Mouse (Mus musculus) limb, embryonic 15.5 days (tissue): ENCODE results near the gene Pde10a. TPM values are rescaled to one million over a fixed set of nuclear protein-coding genes. Genes with fewer than 3 reads are reported as not detected.

Experiments used
- ATAC-seq: fragments of 200-750 bp; cut with Nextera tagmentation; 2 replicates; pipeline ENCODE4 v1.8.0; 2017; ENCODE audit warnings: low read depth, moderate TSS enrichment; ENCODE audit not compliant: insufficient number of reproducible peaks, low FRiP score, low TSS enrichment
- H3K27ac ChIP-seq: fragments of 300-500 bp; sonication (generic); 2 replicates; pipeline ENCODE4 v1.5.1; 2015; ENCODE audit warnings: moderate library complexity, mild to moderate bottlenecking, inconsistent platforms
- H3K27me3 ChIP-seq: fragments of 300-500 bp; sonication (generic); 2 replicates; pipeline ENCODE4 v1.6.1; 2015; ENCODE audit warnings: inconsistent platforms
- H3K36me3 ChIP-seq: fragments of 300-500 bp; sonication (generic); 2 replicates; pipeline ENCODE4 v1.6.1; 2015; ENCODE audit warnings: inconsistent platforms
- H3K4me1 ChIP-seq: fragments of 300-500 bp; sonication (generic); 2 replicates; pipeline ENCODE4 v1.6.1; 2015; ENCODE audit warnings: inconsistent platforms
- H3K4me2 ChIP-seq: fragments of 300-500 bp; sonication (generic); 2 replicates; pipeline ENCODE4 v1.6.1; 2015; ENCODE audit warnings: mild to moderate bottlenecking, inconsistent platforms
- H3K4me3 ChIP-seq: fragments of 300-500 bp; sonication (generic); 2 replicates; pipeline ENCODE4 v1.5.1; 2015; ENCODE audit warnings: mild to moderate bottlenecking, inconsistent platforms
- H3K9ac ChIP-seq: fragments of 300-500 bp; sonication (generic); 2 replicates; pipeline ENCODE4 v1.6.1; 2015; ENCODE audit warnings: inconsistent platforms
- H3K9me3 ChIP-seq: fragments of 300-500 bp; sonication (generic); 2 replicates; pipeline ENCODE4 v1.6.1; 2016; ENCODE audit warnings: inconsistent platforms
- WGBS: fragments of 180-500 bp; shearing (Covaris S2); methylation state at CpG from one replicate; pipeline ENCODE4 v1.1.7; 2015; 5-methylcytosine and 5-hydroxymethylcytosine counted together
- polyA plus RNA-seq: library from polyadenylated mRNA; unstranded; fragments of >200 nt; fragmentation: Nextera tagmentation; extraction: Ambion mirVana; gene quantifications from 2 replicates; pipeline ENCODE4 v1.2.1, GENCODE M21; 2015

The Pde10a gene
- polyA plus RNA-seq, 1 experiment from 2014 or later: 3.1 TPM

DNA sequence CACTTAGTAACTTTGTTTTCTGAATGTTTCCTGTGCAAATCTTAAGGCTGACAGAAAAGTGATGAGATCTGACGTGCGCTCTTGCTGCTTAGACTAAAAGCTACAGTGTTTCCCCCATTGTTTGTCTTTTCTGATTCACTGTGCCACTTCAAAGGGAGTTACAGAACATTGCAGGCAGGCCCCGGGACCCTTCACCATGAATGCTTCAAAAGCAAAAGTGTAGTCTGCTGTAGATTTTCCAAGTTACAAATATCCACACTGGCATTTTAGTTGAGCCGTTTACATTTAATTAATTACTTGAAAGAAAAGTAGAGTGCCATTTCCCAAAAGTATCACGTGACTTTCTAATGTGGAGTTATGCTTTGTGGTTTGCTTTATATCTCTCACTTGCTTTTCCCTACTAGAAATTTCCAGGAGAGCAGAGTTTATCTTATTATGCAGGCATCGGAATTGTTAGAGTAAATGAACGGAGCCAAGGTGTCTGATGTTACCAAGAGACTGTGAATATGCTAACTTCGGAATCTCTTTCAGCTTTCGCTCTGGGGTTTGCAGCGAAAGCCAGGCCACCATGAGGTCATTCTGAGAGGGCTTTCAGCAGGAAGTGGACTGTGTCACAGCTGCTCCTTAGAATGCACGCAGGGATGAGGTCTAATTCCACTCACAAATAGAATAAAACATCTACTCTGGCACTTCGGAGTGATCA lies 447.1 kb downstream of the Pde10a start:
- Histone ChIP-seq H3K9ac (no peak overlapping the region), H3K9me3 (no peaks in the 10 kb centered on the region), H3K27me3 (no peaks in the 10 kb centered on the region), H3K36me3 (no peaks in the 10 kb centered on the region), H3K4me1 (no peaks in the 10 kb centered on the region), H3K27ac (no peak overlapping the region), H3K4me2 (no peak overlapping the region), H3K4me3 (no peak overlapping the region)
- ATAC-seq: no peak
- 54% methylated on average over 12 of the region's 12 CpGs for whole genome bisulfite sequencing

DNA sequence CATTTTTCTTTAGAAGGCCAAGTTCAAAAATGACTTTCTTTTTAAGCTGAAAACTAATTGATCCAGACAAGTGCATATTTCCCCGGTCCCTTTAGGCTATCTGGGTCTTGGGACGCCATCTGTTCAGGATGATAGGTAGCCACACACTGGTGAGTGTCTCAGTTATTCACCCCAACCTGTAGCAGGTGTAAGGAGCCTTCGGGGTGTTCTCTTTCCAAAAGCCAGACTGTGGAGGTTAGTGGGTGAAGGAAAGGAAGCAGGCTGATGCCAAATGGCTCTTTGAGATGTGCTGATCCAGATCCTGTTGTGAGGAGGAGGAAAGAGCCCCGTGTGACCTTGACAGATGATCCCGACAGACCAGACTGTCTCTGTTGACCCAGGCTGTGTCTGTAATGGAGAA lies 448.2 kb downstream of the Pde10a start:
- no peak for ATAC-seq
- no peaks in the 10 kb centered on the region for H3K36me3 ChIP-seq
- 67% methylated on average over 5 of the region's 5 CpGs for WGBS

DNA sequence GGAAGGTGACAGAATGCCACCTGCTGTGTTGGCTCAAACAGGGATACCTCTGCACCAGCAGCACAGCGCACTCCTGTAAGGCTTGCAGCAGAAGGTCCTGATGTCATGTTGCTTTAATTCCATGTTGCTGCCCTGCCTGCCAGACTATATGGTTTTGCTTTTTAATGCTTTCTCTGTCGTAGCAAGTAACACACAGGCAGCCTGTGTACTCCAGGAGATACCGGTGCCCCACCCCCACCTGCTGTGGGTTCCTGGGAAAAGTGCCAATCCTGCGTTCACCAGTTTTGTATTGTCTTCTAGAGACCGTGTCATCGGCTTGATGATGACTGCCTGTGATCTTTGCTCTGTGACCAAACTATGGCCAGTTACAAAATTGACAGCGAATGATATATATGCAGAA lies 449.3 kb downstream of the Pde10a start:
- Histone ChIP-seq H3K36me3 (0 out of 2 replicates have a peak, but pooled peaks cover under 1% of the 10 kb centered on the region), H3K27ac (no peak overlapping the region), H3K9ac (no peak overlapping the region), H3K9me3 (no peaks in the 10 kb centered on the region), H3K27me3 (no peaks in the 10 kb centered on the region), H3K4me2 (no peak overlapping the region), H3K4me3 (no peak overlapping the region), H3K4me1 (no peaks in the 10 kb centered on the region)
- no peak for ATAC-seq
- WGBS: 58% methylated on average over 7 of the region's 7 CpGs

More for the DNA sequence above, 448.2 kb downstream of the Pde10a start:
- Histone ChIP-seq H3K4me3 (no peak overlapping the region), H3K9me3 (no peaks in the 10 kb centered on the region), H3K27ac (no peak overlapping the region), H3K4me1 (no peaks in the 10 kb centered on the region), H3K27me3 (no peaks in the 10 kb centered on the region), H3K9ac (no peak overlapping the region), H3K4me2 (no peak overlapping the region)

DNA sequence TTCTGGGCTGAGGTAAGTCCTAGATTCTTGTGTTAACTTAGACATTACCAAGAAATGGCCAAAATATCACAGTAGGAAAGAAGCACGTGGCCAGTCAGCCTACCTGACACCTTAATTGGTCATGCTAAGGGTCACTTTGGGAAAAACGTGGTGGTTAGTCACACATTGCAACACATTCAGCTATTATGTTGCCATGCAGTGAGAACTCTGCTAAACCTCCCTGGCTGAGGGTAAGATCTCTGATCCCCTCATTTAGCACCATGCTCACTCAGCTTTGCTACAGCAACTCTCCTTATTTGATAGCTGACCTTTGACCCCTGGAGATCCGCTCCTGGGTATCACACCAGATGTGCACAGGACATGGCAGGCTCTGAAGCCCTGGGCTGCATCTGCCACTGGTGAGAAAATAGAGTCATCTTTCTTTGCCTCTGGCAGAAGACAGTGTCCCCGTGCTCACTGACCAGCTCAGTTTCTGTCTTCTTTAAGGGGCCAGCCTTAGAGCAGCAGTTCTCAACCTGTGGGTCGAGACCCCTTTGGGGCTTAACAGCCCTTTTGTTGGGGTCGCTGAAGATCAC lies 449.7 kb downstream of the Pde10a start:
- no peak overlapping the region for H3K9ac ChIP-seq
- H3K27me3 ChIP-seq: no peaks in the 10 kb centered on the region
- no peaks in the 10 kb centered on the region for H3K4me1 ChIP-seq
- 0 out of 2 replicates have a peak, but pooled peaks cover 2% of the 10 kb centered on the region for H3K36me3 ChIP-seq
- H3K27ac ChIP-seq: no peak overlapping the region
- ATAC-seq: no peak
- WGBS: 49% methylated on average over 6 of the region's 6 CpGs
- H3K4me2 ChIP-seq: no peak overlapping the region
- H3K9me3 ChIP-seq: no peaks in the 10 kb centered on the region
- H3K4me3 ChIP-seq: no peak overlapping the region

DNA sequence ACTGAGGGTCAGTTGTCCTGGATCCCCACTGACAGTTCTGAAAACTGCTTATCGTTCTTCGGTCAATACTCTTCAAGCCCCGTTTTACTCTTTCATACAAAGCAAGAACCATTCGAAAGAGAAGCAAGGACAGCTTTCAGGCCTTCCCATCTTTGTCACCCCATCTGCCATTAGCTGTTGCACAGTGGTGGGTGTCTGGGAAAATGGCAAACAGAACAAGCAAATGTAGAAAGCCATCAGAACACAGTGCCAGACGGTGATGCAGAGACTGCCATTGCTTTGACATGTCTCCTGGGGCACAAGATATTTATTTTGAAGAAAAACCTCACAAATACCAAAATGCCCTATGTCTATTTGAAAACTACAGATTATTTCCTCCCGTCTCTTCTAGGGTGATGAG lies 451.6 kb downstream of the Pde10a start:
- H3K9ac ChIP-seq: no peak overlapping the region
- no peaks in the 10 kb centered on the region for H3K4me1 ChIP-seq
- 0 out of 2 replicates have a peak, but pooled peaks cover 2% of the 10 kb centered on the region for H3K36me3 ChIP-seq
- no peak overlapping the region for H3K4me2 ChIP-seq
- ATAC-seq: no peak
- WGBS: 89% methylated on average over 6 of the region's 6 CpGs
- no peak overlapping the region for H3K4me3 ChIP-seq
- H3K9me3 ChIP-seq: no peaks in the 10 kb centered on the region
- no peak overlapping the region for H3K27ac ChIP-seq
- H3K27me3 ChIP-seq: no peaks in the 10 kb centered on the region

DNA sequence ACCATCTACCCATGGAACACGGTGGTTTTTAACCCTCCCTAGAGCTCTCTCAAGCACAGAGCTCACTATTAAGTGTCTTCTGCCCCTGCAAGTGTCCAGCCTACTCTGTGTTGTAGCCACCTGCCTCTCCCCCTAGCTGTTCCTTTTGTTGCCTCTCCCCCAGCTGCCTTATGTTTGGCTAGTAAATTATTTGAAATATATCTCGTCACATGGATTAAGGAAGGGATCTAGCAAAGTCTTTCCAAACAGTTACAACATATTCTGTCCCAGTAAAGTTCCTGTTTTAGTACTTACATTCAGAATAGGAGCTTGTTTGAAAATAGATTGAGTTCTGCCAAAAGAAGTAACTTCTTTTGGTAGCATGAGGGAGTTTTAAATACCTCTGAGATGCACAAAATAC lies 452.1 kb downstream of the Pde10a start:
- no peak overlapping the region for H3K4me3 ChIP-seq
- H3K9me3 ChIP-seq: no peaks in the 10 kb centered on the region
- no peaks in the 10 kb centered on the region for H3K27me3 ChIP-seq
- no peak overlapping the region for H3K9ac ChIP-seq
- no peak for ATAC-seq
- H3K36me3 ChIP-seq: 0 out of 2 replicates have a peak, but pooled peaks cover 2% of the 10 kb centered on the region
- H3K27ac ChIP-seq: no peak overlapping the region
- H3K4me1 ChIP-seq: no peaks in the 10 kb centered on the region
- 64% methylated on average over 2 of the region's 2 CpGs for WGBS
- H3K4me2 ChIP-seq: no peak overlapping the region

DNA sequence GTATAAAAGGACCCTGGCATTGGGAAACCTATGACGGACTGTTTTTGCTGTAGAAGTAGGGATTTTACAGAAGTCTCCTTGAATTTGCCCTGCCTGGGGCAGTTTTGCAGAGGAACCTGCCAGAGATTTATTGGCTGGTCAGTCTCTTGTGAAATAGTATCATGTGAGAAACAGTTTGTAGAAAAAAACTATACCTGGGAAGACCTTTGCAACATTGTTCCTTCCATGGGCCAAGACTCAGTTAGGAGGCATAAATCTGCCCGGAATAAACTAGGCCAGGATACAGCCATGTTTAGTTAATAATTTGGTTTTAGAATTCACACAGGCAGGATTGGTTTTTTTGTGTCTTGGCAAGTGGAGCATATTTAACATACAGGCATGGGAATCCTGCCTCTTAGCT lies 458.4 kb downstream of the Pde10a start:
- Histone ChIP-seq H3K36me3 (0 out of 2 replicates have a peak, but pooled peaks cover 2% of the 10 kb centered on the region), H3K4me2 (no peak overlapping the region), H3K4me1 (peaks cover 7% of the 10 kb centered on the region), H3K9ac (no peak overlapping the region), H3K4me3 (no peak overlapping the region), H3K27ac (no peak overlapping the region), H3K27me3 (no peaks in the 10 kb centered on the region), H3K9me3 (no peaks in the 10 kb centered on the region)
- 57% methylated on average over 2 of the region's 2 CpGs for WGBS
- ATAC-seq: no peak

- ATAC-seq: no peak
- Histone ChIP-seq H3K4me1 (peaks cover 7% of the 10 kb centered on the region), H3K27ac (no peak overlapping the region), H3K4me3 (no peak overlapping the region), H3K4me2 (no peak overlapping the region), H3K9ac (no peak overlapping the region), H3K36me3 (no peaks in the 10 kb centered on the region), H3K9me3 (no peaks in the 10 kb centered on the region), H3K27me3 (no peaks in the 10 kb centered on the region)
- 56% methylated on average over 5 of the region's 5 CpGs for WGBS
Observed at GRCm38 (mm10) chr17:8985714-8986113, 460.5 kb downstream of the Pde10a start.

DNA sequence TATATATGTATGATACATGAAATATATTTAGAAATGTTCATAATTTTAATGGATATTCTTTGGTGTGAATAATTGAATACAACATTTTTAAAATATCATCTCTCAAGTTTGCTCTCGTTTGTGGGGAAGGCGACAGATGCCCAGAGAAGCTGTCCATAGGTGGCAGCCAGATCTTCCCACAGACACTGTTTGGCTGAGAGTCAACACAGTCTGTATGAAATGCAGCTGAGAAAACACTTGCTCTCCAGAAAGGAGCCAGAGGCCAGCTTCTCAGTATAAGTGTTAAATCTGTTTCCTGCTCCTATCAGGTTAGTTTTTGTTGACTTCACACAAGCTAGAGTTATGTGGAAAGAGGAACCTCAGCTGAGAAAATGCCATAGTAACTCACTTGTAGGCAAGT lies 461.4 kb downstream of the Pde10a start:
- no peak for ATAC-seq
- no peaks in the 10 kb centered on the region for H3K36me3 ChIP-seq
- no peak overlapping the region for H3K27ac ChIP-seq
- H3K9ac ChIP-seq: no peak overlapping the region
- H3K4me2 ChIP-seq: no peak overlapping the region
- H3K27me3 ChIP-seq: no peaks in the 10 kb centered on the region
- H3K4me3 ChIP-seq: no peak overlapping the region
- WGBS: 75% methylated on average over 2 of the region's 2 CpGs
- peaks cover 7% of the 10 kb centered on the region for H3K4me1 ChIP-seq
- no peaks in the 10 kb centered on the region for H3K9me3 ChIP-seq

DNA sequence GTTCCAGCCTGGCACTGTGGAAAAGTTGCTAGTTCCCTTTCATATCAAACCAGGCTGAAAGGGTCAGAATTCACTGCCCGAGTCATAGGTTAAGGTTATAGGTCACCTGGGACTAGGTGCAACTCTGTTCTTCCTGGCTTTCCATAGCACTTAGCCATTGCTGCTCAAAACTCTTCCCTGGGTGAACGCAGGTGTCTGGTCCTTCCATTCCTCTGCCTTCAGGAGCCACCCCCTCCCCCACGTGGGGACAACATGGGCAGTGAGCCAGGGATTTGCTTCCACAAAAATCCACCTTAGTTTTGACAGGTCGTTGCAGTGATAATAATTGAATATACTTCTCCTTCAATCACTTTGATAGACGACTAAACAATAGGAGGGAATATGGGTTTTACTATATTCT lies 462.2 kb downstream of the Pde10a start:
- Histone ChIP-seq H3K4me3 (no peak overlapping the region), H3K9ac (no peak overlapping the region), H3K4me2 (no peak overlapping the region), H3K4me1 (peaks cover 7% of the 10 kb centered on the region), H3K9me3 (no peaks in the 10 kb centered on the region), H3K27me3 (no peaks in the 10 kb centered on the region), H3K27ac (no peak overlapping the region), H3K36me3 (no peaks in the 10 kb centered on the region)
- ATAC-seq: no peak
- WGBS: 76% methylated on average over 5 of the region's 5 CpGs

- no peaks in the 10 kb centered on the region for H3K9me3 ChIP-seq
- 5% methylated on average over 13 of the region's 13 CpGs for WGBS
- no peaks in the 10 kb centered on the region for H3K27me3 ChIP-seq
- no peak within 1 kb of the TSS for H3K27ac ChIP-seq
- H3K9ac ChIP-seq: no peak within 1 kb of the TSS
- peaks cover 7% of the 10 kb centered on the region for H3K4me1 ChIP-seq
- ATAC-seq: no peak
- no peaks in the 10 kb centered on the region for H3K36me3 ChIP-seq
- H3K4me2 ChIP-seq: peak within 1 kb of the TSS; percentile 31
- H3K4me3 ChIP-seq: peak within 1 kb of the TSS; percentile 26
Observed at GRCm38 (mm10) chr17:8988119-8988807, 463.1 kb downstream of the Pde10a start, which contains the start of gene 1700010I14Rik. Gene 1700010I14Rik (plus strand): TSS chr17:8988333.

DNA sequence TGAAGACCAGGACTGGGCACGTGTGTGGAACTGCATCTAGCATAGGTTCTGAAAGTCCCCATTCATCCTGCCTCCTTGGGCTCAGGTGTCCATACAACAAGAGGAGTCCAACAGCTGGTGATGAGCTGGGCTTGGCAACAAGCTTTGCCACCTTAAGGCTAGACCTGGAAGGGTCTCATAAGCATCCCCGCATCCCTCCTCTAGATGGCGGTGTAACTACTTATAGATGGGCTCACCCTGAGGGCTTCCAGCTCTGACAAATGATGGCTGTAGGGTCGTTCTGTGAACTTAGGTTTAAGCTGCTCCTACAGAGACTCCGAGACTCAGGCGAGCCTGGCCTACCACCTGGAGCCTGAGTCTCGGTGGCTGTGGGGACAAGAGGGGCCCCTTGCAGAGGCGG lies 466.0 kb downstream of the Pde10a start:
- no peak for ATAC-seq
- 29% methylated on average over 8 of the region's 8 CpGs for WGBS
- Histone ChIP-seq H3K9ac (no peak overlapping the region), H3K4me3 (no peak overlapping the region), H3K9me3 (no peaks in the 10 kb centered on the region), H3K27ac (no peak overlapping the region), H3K4me2 (no peak overlapping the region), H3K4me1 (peaks cover 7% of the 10 kb centered on the region), H3K36me3 (no peaks in the 10 kb centered on the region), H3K27me3 (no peaks in the 10 kb centered on the region)
